Mouse (Mus musculus) CH12.LX (cell line): ENCODE data around the gene Galnt17.

ENCODE experiments used
- CTCF ChIP-seq, 2 experiments: IDR thresholded peaks in 1 of 2; conservative IDR thresholded peaks in 1 of 2; 2 replicates each; pipeline ENCODE4 v1.5.1; 2011 to 2012; ENCODE audit warnings: low read depth in 2 of 2, low read length in 2 of 2, improper control_type of control experiment in 1 of 2, inconsistent platforms in 1 of 2, mild to moderate bottlenecking in 1 of 2, moderate library complexity in 1 of 2
- HCFC1 ChIP-seq: IDR thresholded peaks from 2 replicates; pipeline ENCODE4 v1.6.1; 2012; ENCODE audit warnings: low read depth, mild to moderate bottlenecking, inconsistent platforms, low read length, improper control_type of control experiment
- JUN ChIP-seq: IDR thresholded peaks from 2 replicates; pipeline ENCODE4 v1.6.1; 2011; ENCODE audit warnings: low read depth, mild to moderate bottlenecking, low read length, improper control_type of control experiment, moderate library complexity; ENCODE audit not compliant: insufficient read depth
- MAFK ChIP-seq: IDR thresholded peaks from 2 replicates; pipeline ENCODE4 v1.6.1; 2011; ENCODE audit warnings: low read length, improper control_type of control experiment; ENCODE audit not compliant: insufficient replicate concordance
- MAX ChIP-seq: IDR thresholded peaks from 2 replicates; pipeline ENCODE4 v1.6.1; 2011; ENCODE audit warnings: low read length, improper control_type of control experiment
- MYC ChIP-seq: IDR thresholded peaks from 2 replicates; pipeline ENCODE4 v1.6.1; 2011; ENCODE audit warnings: low read depth, mild to moderate bottlenecking, improper control_type of control experiment, low read length
- NELFE ChIP-seq: IDR thresholded peaks from 2 replicates; pipeline ENCODE4 v1.6.1; 2011; ENCODE audit warnings: low read depth, low read length, improper control_type of control experiment
- POLR2A ChIP-seq: IDR thresholded peaks from 2 replicates; pipeline ENCODE4 v1.6.1; 2011; ENCODE audit warnings: low read depth, mild to moderate bottlenecking, improper control_type of control experiment, low read length
- RAD21 ChIP-seq: IDR thresholded peaks from 2 replicates; pipeline ENCODE4 v1.6.1; 2011; ENCODE audit warnings: low read depth, mild to moderate bottlenecking, low read length, improper control_type of control experiment, moderate library complexity
- TBP ChIP-seq: conservative IDR thresholded peaks from 2 replicates; pipeline ENCODE4 v1.6.1; 2011; ENCODE audit warnings: low read depth, low read length, improper control_type of control experiment
- USF1 ChIP-seq: IDR thresholded peaks from 2 replicates; pipeline ENCODE4 v1.6.1; 2014; ENCODE audit warnings: low read depth, mild to moderate bottlenecking, inconsistent platforms, low read length, improper control_type of control experiment
- ZMIZ1 ChIP-seq: IDR thresholded peaks from 2 replicates; pipeline ENCODE4 v1.6.1; 2012; ENCODE audit warnings: low read depth, mild to moderate bottlenecking, inconsistent platforms, low read length, improper control_type of control experiment

- no peak for TF ChIP-seq MAFK
- no peak for TF ChIP-seq POLR2A
- TF ChIP-seq CTCF (conservative IDR thresholded peaks at IDR 0.05 in 1 of 2, IDR thresholded peaks at IDR 0.05 in 1 of 2; ENCODE audit: low read depth in 2 of 2, low read length in 2 of 2) = no peak
- no peak for TF ChIP-seq MAX
- no peak for TF ChIP-seq HCFC1
- no peak for TF ChIP-seq MYC
- TF ChIP-seq NELFE = no peak
- no peak for TF ChIP-seq JUN
- TF ChIP-seq TBP = no peak
- no peak for TF ChIP-seq RAD21
- no peak for TF ChIP-seq USF1
- TF ChIP-seq ZMIZ1 = no peak
These were observed 301.8 kb downstream of the Galnt17 start for GRCm38 (mm10) chr5:131006524-131006923.
